Mouse (Mus musculus): ENCODE data around the gene Palld.

The Palld gene

GRCm38 (mm10) chr8:61865365-61865764 lies 37.1 kb downstream of the Palld start:
- no peak for DNase-seq (ENCODE audit: low spot score)

DNA sequence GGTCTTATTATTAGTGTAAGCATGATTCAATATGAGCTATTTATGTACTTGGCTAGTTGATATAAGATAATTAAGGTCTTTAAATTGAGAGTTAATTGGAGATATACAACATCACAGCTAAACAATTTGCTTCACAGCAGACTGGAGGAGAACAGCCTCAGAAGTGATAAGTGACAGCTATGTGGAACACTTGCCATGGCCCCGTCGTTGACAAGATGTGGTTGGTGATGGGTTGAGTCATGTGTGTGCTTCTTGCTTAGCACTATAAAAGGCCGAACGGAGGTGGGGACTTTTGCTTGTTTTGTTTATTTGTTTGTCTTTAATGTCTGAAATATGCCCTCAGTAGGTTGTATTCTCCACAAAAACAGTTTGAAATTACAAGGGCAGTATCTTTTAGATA lies 51.2 kb downstream of the Palld start:
- DNase-seq (ENCODE audit: low spot score), result no peak

GRCm38 (mm10) chr8:61848581-61849162 lies 53.8 kb downstream of the Palld start:
- no peak for DNase-seq (ENCODE audit: low spot score)

GRCm38 (mm10) chr8:61847494-61847893 lies 55.0 kb downstream of the Palld start:
- no peak for DNase-seq (ENCODE audit: low spot score)

DNA sequence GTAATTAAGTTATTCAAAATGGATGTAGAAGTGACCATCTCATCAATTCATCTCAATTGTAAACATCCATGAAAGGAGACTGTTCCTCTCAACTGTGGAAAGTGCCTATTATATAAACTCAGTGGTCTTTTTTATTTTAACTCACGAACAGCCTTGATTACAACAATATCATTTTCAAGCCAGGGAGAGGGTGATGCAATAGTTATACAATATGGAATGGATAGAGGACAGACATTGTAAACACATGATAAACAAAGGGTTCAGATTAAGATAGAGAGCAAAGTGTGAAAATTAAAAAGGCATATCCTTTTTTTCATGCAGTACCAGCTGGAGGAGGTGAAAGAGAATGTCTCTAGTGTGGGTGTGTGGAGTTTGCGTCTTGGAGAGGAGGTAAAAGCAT lies 57.5 kb downstream of the Palld start:
- no peak for DNase-seq (ENCODE audit: low spot score)

GRCm38 (mm10) chr8:61844575-61844974 lies 57.9 kb downstream of the Palld start:
- DNase-seq (ENCODE audit: low spot score), result no peak

- no peak for DNase-seq (ENCODE audit: low spot score)
Measured at GRCm38 (mm10) chr8:61843776-61844175, 58.7 kb downstream of the Palld start.

DNA sequence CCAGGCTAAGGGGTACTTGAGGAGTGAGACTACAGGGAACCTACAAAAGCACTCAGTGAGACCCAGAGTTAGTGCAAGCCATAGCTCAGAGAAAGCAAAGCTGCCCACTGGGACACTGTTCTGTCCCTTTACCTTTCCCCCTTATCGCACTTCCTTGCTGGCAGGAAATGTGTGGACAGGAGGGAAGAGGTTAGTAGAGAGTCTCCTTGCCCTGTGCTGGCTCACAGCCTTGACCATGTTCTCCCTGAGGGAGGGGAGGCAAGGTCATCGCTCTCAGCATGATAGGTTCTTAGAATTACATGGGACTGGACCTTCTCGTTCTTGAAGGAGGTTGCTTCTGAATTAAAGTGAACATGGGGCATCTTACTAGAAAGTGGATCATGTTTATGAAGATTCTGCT lies 69.3 kb downstream of the Palld start:
- DNase-seq (ENCODE audit: low spot score), result no peak

GRCm38 (mm10) chr8:61831944-61832343 lies 70.5 kb downstream of the Palld start:
- no peak for DNase-seq (ENCODE audit: low spot score)

DNA sequence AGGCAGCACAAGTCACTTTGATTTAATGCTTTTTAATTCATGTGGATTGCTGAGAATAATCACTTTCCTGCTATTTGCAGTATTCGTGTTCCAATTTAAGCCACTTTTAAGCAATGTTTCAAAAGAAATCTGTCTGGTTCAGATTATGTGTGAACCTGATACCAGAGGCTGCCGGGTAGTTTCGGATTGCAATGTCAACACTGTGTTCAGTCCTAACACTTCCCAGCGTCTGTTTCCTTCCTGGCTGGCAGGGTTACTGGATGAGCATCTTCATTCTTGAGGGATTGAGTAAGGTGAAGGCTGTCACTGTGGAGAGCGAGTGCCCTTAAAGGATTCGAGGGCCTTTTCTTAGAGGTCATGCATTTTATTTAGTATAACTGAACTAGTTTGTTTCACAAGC lies 71.7 kb downstream of the Palld start:
- DNase-seq (ENCODE audit: low spot score), result no peak

- DNase-seq (ENCODE audit: low spot score), result no peak
Measured at GRCm38 (mm10) chr8:61824563-61824962, 77.9 kb downstream of the Palld start.

GRCm38 (mm10) chr8:61823157-61823556 lies 79.3 kb downstream of the Palld start:
- DNase-seq (ENCODE audit: low spot score), result no peak

GRCm38 (mm10) chr8:61803764-61804163 lies 98.7 kb downstream of the Palld start:
- DNase-seq (ENCODE audit: low spot score), result no peak

DNA sequence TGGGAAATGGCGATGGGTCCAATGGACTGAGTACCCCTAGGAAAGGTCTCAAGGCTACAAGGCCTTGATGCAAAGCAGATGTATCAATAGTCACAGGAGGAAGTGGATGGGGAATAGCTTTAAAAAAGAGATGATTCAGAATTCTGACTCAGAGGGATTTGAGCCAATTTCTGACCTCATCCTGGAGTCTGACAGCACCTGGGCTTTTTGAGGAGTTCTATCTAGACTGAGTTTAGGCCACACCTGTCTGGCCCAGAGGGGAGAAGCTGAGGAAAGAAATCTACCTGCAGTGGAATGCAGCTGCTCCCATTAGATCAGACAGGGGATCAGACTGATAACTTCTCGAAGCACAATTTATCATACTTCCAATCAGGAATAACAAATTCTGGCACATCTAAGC lies 99.7 kb downstream of the Palld start:
- no peak for DNase-seq (ENCODE audit: low spot score)

- no peak for DNase-seq (ENCODE audit: low spot score)
Measured at GRCm38 (mm10) chr8:61797391-61797947, 105.0 kb downstream of the Palld start.

DNA sequence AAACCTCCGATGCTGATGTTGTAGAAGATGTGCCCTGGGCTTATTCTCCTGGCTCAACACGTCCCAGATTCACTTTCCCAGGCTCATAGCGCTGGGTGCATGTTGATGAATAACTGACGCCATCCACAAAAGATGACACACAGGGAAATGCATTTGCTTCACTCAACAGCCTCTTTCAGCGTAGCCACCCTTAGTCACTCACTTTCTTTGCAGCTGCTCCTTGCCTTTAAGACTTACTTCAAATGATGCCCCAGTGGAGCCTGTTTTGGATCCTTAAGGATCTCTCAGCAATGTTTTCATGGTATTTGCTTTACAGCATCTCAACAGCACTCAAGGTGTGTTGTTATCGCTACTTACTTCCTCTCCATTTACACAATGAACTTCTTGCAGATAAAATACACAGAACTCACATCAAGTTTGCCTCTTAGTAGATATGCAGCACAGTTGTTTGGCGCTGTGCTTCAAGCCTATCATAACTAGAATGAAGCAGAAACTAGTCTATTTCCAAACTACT lies 105.9 kb downstream of the Palld start:
- no peak for DNase-seq (ENCODE audit: low spot score)

DNA sequence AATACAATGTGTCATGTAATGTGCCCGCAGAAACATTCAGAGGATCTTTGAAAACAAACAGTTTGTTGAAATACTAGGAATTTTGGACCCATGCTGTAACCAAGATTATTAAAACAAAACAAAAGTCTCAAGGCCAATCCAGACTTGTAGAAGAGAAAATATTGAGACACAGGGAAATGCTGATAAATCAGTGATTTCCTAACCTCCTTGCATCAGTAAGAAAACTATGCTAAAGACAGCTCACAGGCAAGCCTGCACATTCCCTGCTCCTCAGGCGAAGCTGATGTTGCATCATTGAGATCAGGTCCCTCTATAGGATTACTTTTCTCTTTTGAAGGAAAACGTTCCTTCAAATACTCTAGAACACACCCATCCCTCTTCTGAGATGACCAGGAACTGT lies 112.5 kb downstream of the Palld start:
- no peak for DNase-seq (ENCODE audit: low spot score)

DNA sequence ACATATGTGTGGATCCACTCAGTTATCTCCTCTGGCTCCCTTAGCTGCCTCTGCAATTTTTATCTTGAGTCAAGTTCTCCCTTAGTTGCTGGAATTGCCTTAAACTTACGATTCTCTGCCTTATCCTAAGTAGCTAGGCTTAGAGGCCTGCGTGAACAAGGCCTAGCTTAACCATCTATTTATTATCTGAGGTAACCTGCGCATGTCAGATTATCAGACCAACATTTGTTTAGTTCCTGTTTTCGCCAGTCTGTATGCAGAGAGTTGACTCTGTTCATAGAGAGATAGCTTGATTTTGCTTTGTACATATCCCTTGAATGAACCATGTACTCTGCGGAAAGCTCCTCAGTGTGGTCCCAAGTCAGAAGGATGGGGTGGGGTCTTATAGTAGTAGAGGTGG lies 113.2 kb downstream of the Palld start:
- no peak for DNase-seq (ENCODE audit: low spot score)

DNA sequence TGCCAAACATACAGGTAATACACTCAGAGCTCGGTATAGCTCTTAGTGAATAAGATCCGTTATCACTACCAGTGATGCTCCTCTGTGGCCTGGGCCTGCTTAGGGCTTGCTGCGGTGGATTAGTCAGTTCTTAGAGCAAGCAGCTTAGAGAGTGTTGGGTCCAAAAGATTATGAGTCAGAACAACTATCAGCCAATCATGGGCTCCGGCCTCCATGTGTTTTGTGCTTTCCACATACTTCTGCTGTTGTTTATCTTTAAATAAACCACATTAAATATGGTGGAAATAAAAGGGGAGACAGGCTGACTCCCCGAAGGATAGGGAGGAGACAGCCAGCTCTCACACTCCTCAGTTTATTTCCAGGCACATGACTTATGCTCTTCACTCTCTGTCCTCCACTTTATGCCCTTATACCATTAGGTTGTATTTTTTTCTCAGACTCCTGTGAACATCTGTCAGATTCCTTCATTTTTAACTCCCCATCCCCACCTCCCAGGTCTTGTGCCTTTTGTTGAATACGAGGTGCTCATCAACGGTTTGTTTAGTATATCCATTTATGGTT lies 119.5 kb downstream of the Palld start:
- DNase-seq (ENCODE audit: low spot score), result no peak

DNA sequence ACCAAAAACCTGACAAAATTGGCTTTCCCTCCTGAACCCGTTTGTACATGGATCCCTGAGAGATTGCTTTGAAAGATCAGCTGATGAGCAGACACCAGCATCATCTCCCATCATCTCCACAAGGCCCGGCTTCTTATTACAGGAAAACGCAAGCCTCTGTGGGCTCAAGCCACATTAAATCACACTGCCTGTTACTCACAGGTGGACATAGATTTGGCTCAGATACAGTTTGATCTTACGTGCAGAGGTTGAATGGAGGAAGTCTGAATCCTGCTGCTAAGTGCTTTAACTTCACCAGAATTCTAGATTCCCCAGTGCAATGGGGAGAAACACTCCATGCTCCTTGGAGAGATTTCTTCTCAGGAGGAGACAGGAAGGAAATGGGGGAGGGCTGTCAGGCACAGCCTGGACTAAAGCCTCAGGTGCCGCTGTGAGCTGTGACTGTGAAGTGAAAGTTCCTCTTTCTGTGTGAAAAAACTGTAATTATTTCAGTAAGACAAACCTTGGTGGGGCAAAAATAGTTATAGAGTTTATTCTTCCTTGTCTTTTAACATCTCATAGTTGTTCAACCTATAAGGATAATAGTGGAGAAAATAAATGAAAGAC lies 121.7 kb downstream of the Palld start:
- DNase-seq (ENCODE audit: low spot score), result no peak

- no peak for DNase-seq (ENCODE audit: low spot score)
Measured at GRCm38 (mm10) chr8:61778194-61778593, 124.3 kb downstream of the Palld start.

GRCm38 (mm10) chr8:61776560-61776959 lies 125.9 kb downstream of the Palld start:
- no peak for DNase-seq (ENCODE audit: low spot score)

DNA sequence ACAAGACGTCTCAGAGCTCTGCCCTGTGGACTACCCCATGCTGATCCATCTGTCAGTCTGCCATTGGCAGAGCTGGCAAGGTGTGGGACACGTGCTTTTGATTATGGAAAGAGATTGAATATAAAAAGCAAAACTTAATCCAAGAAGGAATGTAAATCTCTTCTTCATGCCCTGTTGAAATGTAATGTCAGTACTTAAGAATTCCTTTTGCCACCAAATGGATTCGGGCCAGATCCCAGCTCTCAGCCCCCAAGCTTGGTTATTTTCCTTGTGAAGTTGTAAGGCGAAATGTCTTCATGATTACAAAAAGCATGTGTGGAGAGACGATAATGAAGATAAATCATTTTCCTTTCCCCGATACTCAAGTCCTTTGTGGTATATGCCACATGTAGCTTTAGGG lies 126.6 kb downstream of the Palld start:
- no peak for DNase-seq (ENCODE audit: low spot score)

Measured in T-cell, adult 2 months (primary cell).